Mouse (Mus musculus) T-helper 2 cell (primary cell): ENCODE data around the gene Sncb.

Source experiments
- in situ Hi-C: fragments of 300-600 bp; cut with MboI, MseI; formaldehyde crosslinking; loops from one replicate; pipeline ENCODE4 v1.15.1; 2025; ENCODE audit warnings: high pct_unique_total_duplicates

Sncb gene

GRCm38 (mm10) chr13:54749061-54749863, 17.1 kb downstream of the Sncb start:
- in situ Hi-C loops, result no loop called here

GRCm38 (mm10) chr13:54748721-54749060, 17.7 kb downstream of the Sncb start:
- in situ Hi-C loops, result no loop called here

GRCm38 (mm10) chr13:54748190-54748589, 18.2 kb downstream of the Sncb start:
- in situ Hi-C loops, result no loop called here

- in situ Hi-C loops, result no loop called here
Observed at GRCm38 (mm10) chr13:54746896-54747295, 19.5 kb downstream of the Sncb start.

- in situ Hi-C loops, result no loop called here
Observed at GRCm38 (mm10) chr13:54746110-54746509, 20.3 kb downstream of the Sncb start.

- in situ Hi-C loops, result no loop called here
Observed at GRCm38 (mm10) chr13:54738213-54738601, 28.2 kb downstream of the Sncb start.

- in situ Hi-C loops, result no loop called here
Observed at GRCm38 (mm10) chr13:54737488-54738212, 28.7 kb downstream of the Sncb start.

GRCm38 (mm10) chr13:54736931-54737330, 29.5 kb downstream of the Sncb start:
- in situ Hi-C loops, result no loop called here

GRCm38 (mm10) chr13:54726131-54726530, 40.3 kb downstream of the Sncb start:
- in situ Hi-C loops, result no loop called here

- in situ Hi-C loops, result no loop called here
Observed at GRCm38 (mm10) chr13:54723143-54723542, 43.3 kb downstream of the Sncb start.

- in situ Hi-C loops, result no loop called here
Observed at GRCm38 (mm10) chr13:54716916-54717315, 49.5 kb downstream of the Sncb start.

GRCm38 (mm10) chr13:54714996-54715395, 51.4 kb downstream of the Sncb start:
- in situ Hi-C loops, result no loop called here

- in situ Hi-C loops, result no loop called here
Observed at GRCm38 (mm10) chr13:54714393-54714792, 52.0 kb downstream of the Sncb start.

- in situ Hi-C loops, result no loop called here
Observed at GRCm38 (mm10) chr13:54710866-54711265, 55.5 kb downstream of the Sncb start.
